Mouse (Mus musculus) retina, postnatal 7 days (tissue): Measurements from ENCODE around the gene Gm49601.

Source experiments
- DNase-seq: peaks from one replicate; pipeline ENCODE4 v3.0.0-alpha.2; 2012; ENCODE audit warnings: low read depth, low spot score

Gm49601 gene

GRCm38 (mm10) chr16:18629390-18630231, 3.4 kb upstream of the Gm49601 start, which contains the start of gene Sept5:
Gene Sept5, minus strand, starts transcription at chr16:18629954.
- no peak for DNase-seq

GRCm38 (mm10) chr16:18628948-18629340, 2.7 kb upstream of the Gm49601 start:
- no peak for DNase-seq

- no peak for DNase-seq
Observed at GRCm38 (mm10) chr16:18628206-18628947, 2.1 kb upstream of the Gm49601 start.

- no peak for DNase-seq
Observed at GRCm38 (mm10) chr16:18627163-18627562, 936 bp upstream of the Gm49601 start.

- DNase-seq: no peak
Observed at GRCm38 (mm10) chr16:18625791-18626311, 376 bp downstream of the Gm49601 start.

GRCm38 (mm10) chr16:18625097-18625496, 1.1 kb downstream of the Gm49601 start:
- DNase-seq: no peak

GRCm38 (mm10) chr16:18624641-18625040, 1.6 kb downstream of the Gm49601 start:
- no peak for DNase-seq

GRCm38 (mm10) chr16:18623751-18624540, 2.3 kb downstream of the Gm49601 start:
- no peak for DNase-seq

- DNase-seq: no peak
Observed at GRCm38 (mm10) chr16:18622916-18623750, 3.1 kb downstream of the Gm49601 start.

- no peak for DNase-seq
Observed at GRCm38 (mm10) chr16:18622019-18622418, 4.2 kb downstream of the Gm49601 start, which contains the start of gene Gp1bb. Gene Gp1bb, minus strand, starts transcription at chr16:18622403.

GRCm38 (mm10) chr16:18621362-18622001, 4.7 kb downstream of the Gm49601 start:
- DNase-seq: no peak

GRCm38 (mm10) chr16:18620601-18621361, 5.4 kb downstream of the Gm49601 start:
- peak; percentile 51 for DNase-seq

- DNase-seq: no peak
Observed at GRCm38 (mm10) chr16:18620201-18620600, 6.0 kb downstream of the Gm49601 start.

GRCm38 (mm10) chr16:18619110-18619509, 7.1 kb downstream of the Gm49601 start:
- no peak for DNase-seq

GRCm38 (mm10) chr16:18618297-18618696, 7.9 kb downstream of the Gm49601 start:
- DNase-seq: no peak

- DNase-seq: peak; percentile 85
Observed at GRCm38 (mm10) chr16:18617370-18618065, 8.7 kb downstream of the Gm49601 start.

- DNase-seq: no peak
Observed at GRCm38 (mm10) chr16:18613301-18613700, 12.9 kb downstream of the Gm49601 start.

GRCm38 (mm10) chr16:18611752-18612151, 14.5 kb downstream of the Gm49601 start:
- DNase-seq: no peak

GRCm38 (mm10) chr16:18609099-18609498, 17.1 kb downstream of the Gm49601 start:
- DNase-seq: no peak
